Mouse (Mus musculus) MEL (cell line): ENCODE measurements around the gene Prame. TPM values are rescaled to one million over a fixed set of nuclear protein-coding genes. Genes with fewer than 3 reads are reported as not detected.

Experiments used
- DNase-seq: peaks from one replicate; pipeline ENCODE4 v3.0.0; 2011; ENCODE audit warnings: low read depth, low spot score
- H3K27ac ChIP-seq: 2 replicates; pipeline ENCODE4 v1.5.1; 2012; ENCODE audit warnings: low read depth, mild to moderate bottlenecking, control low read depth, low read length, moderate library complexity; ENCODE audit not compliant: control insufficient read depth
- H3K27me3 ChIP-seq, 2 experiments: fragments of 150-350 bp in 1 of 2; sonication (generic) in 1 of 2; 2 replicates each; pipeline ENCODE4 v1.6.1; 2012; ENCODE audit warnings: low read length in 2 of 2, mild to moderate bottlenecking in 2 of 2, improper control_type of control experiment in 1 of 2, moderate library complexity in 1 of 2; ENCODE audit not compliant: insufficient read depth in 2 of 2, control insufficient read depth in 1 of 2
- H3K36me3 ChIP-seq, 2 experiments: 2 replicates each; pipeline ENCODE4 v1.6.1; 2012 to 2014; ENCODE audit warnings: low read length in 2 of 2, improper control_type of control experiment in 1 of 2, inconsistent platforms in 1 of 2, mild to moderate bottlenecking in 1 of 2; ENCODE audit not compliant: insufficient read depth in 2 of 2, control insufficient read depth in 1 of 2
- H3K4me1 ChIP-seq, 2 experiments: fragments of 150-350 bp in 1 of 2; sonication (generic) in 1 of 2; 2 replicates each; pipeline ENCODE4 v1.6.1; 2012; ENCODE audit warnings: low read length in 2 of 2, improper control_type of control experiment in 1 of 2, mild to moderate bottlenecking in 1 of 2; ENCODE audit not compliant: insufficient read depth in 2 of 2, control insufficient read depth in 1 of 2
- H3K4me3 ChIP-seq, 2 experiments: fragments of 150-350 bp in 1 of 2; sonication (generic) in 1 of 2; 2 replicates each; pipeline ENCODE4 v1.5.1; 2012; ENCODE audit warnings: low read depth in 2 of 2, low read length in 2 of 2, mild to moderate bottlenecking in 2 of 2, moderate library complexity in 2 of 2, control low read depth in 1 of 2, improper control_type of control experiment in 1 of 2; ENCODE audit not compliant: control insufficient read depth in 1 of 2, insufficient read depth in 1 of 2
- H3K79me2 ChIP-seq: 2 replicates; pipeline ENCODE4 v1.6.1; 2012; ENCODE audit warnings: mild to moderate bottlenecking, low read length, moderate library complexity; ENCODE audit not compliant: control insufficient read depth, poor library complexity, insufficient read depth
- H3K9ac ChIP-seq: 2 replicates; pipeline ENCODE4 v1.6.1; 2012; ENCODE audit warnings: low read depth, mild to moderate bottlenecking, control low read depth, low read length, moderate library complexity; ENCODE audit not compliant: control insufficient read depth, poor library complexity, severe bottlenecking
- H3K9me3 ChIP-seq: fragments of 150-350 bp; sonication (generic); replicated peaks from 2 replicates; pipeline ENCODE4 v1.6.1; 2012; ENCODE audit warnings: mild to moderate bottlenecking, low read length, improper control_type of control experiment, moderate library complexity; ENCODE audit not compliant: insufficient read depth
- BHLHE40 ChIP-seq: IDR thresholded peaks from 2 replicates; pipeline ENCODE4 v1.6.1; 2012; ENCODE audit warnings: low read depth, mild to moderate bottlenecking, inconsistent platforms, low read length, improper control_type of control experiment, borderline replicate concordance
- CTCF ChIP-seq, 3 experiments: IDR thresholded peaks in 2 of 3; conservative IDR thresholded peaks in 1 of 3; 2 replicates each; pipeline ENCODE4 v1.5.1; 2011 to 2012; ENCODE audit warnings: low read length in 3 of 3, low read depth in 2 of 3, mild to moderate bottlenecking in 2 of 3, improper control_type of control experiment in 1 of 3, inconsistent platforms in 1 of 3, mixed read lengths in 1 of 3, moderate library complexity in 1 of 3; ENCODE audit not compliant: control insufficient read depth in 1 of 3, insufficient read depth in 1 of 3, poor library complexity in 1 of 3, severe bottlenecking in 1 of 3
- EP300 ChIP-seq, 2 experiments: IDR thresholded peaks; 2 replicates each; pipeline ENCODE4 v1.6.1; 2011; ENCODE audit warnings: improper control_type of control experiment in 2 of 2, low read length in 2 of 2, low read depth in 1 of 2, mild to moderate bottlenecking in 1 of 2
- ETS1 ChIP-seq: IDR thresholded peaks from 2 replicates; pipeline ENCODE4 v1.6.1; 2012; ENCODE audit warnings: low read depth, mild to moderate bottlenecking, inconsistent platforms, low read length, improper control_type of control experiment, moderate library complexity
- GATA1 ChIP-seq: IDR thresholded peaks from 2 replicates; pipeline ENCODE4 v1.6.1; 2011; ENCODE audit warnings: low read depth, low read length, improper control_type of control experiment
- JUND ChIP-seq: IDR thresholded peaks from 2 replicates; pipeline ENCODE4 v1.6.1; 2011; ENCODE audit warnings: low read depth, mild to moderate bottlenecking, improper control_type of control experiment, low read length
- MAZ ChIP-seq: IDR thresholded peaks from 2 replicates; pipeline ENCODE4 v1.6.1; 2012; ENCODE audit warnings: low read depth, mild to moderate bottlenecking, inconsistent platforms, low read length, improper control_type of control experiment
- MYB ChIP-seq: IDR thresholded peaks from 2 replicates; pipeline ENCODE4 v1.6.1; 2011; ENCODE audit warnings: mild to moderate bottlenecking, low read depth, low read length, improper control_type of control experiment
- POLR2A ChIP-seq, 2 experiments: IDR thresholded peaks; 2 replicates each; pipeline ENCODE4 v1.6.1; 2011 to 2012; ENCODE audit warnings: low read length in 2 of 2, mild to moderate bottlenecking in 2 of 2, control low read depth in 1 of 2, improper control_type of control experiment in 1 of 2, low read depth in 1 of 2, moderate library complexity in 1 of 2; ENCODE audit not compliant: control insufficient read depth in 1 of 2, insufficient read depth in 1 of 2, poor library complexity in 1 of 2
- POLR2AphosphoS2 ChIP-seq: IDR thresholded peaks from 2 replicates; pipeline ENCODE4 v1.6.1; 2011; ENCODE audit warnings: low read length, improper control_type of control experiment
- RAD21 ChIP-seq: IDR thresholded peaks from 2 replicates; pipeline ENCODE4 v1.6.1; 2011; ENCODE audit warnings: mild to moderate bottlenecking, low read depth, low read length, improper control_type of control experiment
- SIN3A ChIP-seq: IDR thresholded peaks from 2 replicates; pipeline ENCODE4 v1.6.1; 2012; ENCODE audit warnings: low read length, improper control_type of control experiment, inconsistent platforms
- SMC3 ChIP-seq: IDR thresholded peaks from 2 replicates; pipeline ENCODE4 v1.6.1; 2011; ENCODE audit warnings: low read depth, low read length, improper control_type of control experiment
- TBP ChIP-seq: IDR thresholded peaks from 2 replicates; pipeline ENCODE4 v1.8.0; 2011; ENCODE audit warnings: low read depth, low read length, improper control_type of control experiment
- UBTF ChIP-seq: IDR thresholded peaks from 2 replicates; pipeline ENCODE4 v1.6.1; 2012; ENCODE audit warnings: low read depth, mild to moderate bottlenecking, inconsistent platforms, low read length, improper control_type of control experiment, moderate library complexity, borderline replicate concordance; ENCODE audit not compliant: insufficient read depth
- USF1 ChIP-seq: IDR thresholded peaks from 2 replicates; pipeline ENCODE4 v1.6.1; 2014; ENCODE audit warnings: low read depth, mild to moderate bottlenecking, inconsistent platforms, low read length, improper control_type of control experiment, moderate library complexity
- polyA plus RNA-seq, 2 experiments: library from polyadenylated mRNA; stranded (reverse) in 1 of 2; unstranded in 1 of 2; fragments of >175 nt in 1 of 2; fragments of >200 nt in 1 of 2; gene quantifications; 2 replicates each; pipeline versions ENCODE4 v1.2.1 to v1.2.4; 2012; ENCODE audit warnings: low replicate concordance in 2 of 2, low read depth in 1 of 2; ENCODE audit not compliant: insufficient read length in 2 of 2, insufficient read depth in 1 of 2, missing spikeins in 1 of 2
- total RNA-seq: library from RNA; depleted of rRNA; stranded (reverse); fragments of 300-350 nt; gene quantifications from 2 replicates; pipeline ENCODE4 v1.2.3, GENCODE M21; 2012; rRNA removed

The Prame gene
- total RNA-seq (not detected in 2 replicates), polyA plus RNA-seq (not detected)

- TF ChIP-seq BHLHE40: no peak
- TF ChIP-seq MYB: no peak
- no peak for TF ChIP-seq MAZ
- no peak for TF ChIP-seq ETS1
- no peak for TF ChIP-seq TBP
- no peak for TF ChIP-seq SIN3A
- no peak for TF ChIP-seq GATA1
- no peak for TF ChIP-seq JUND
- TF ChIP-seq EP300 (IDR thresholded peaks at IDR 0.05; ENCODE audit: low read depth in 1 of 2, low read length in 2 of 2): no peak
- no peak for TF ChIP-seq POLR2AphosphoS2
- TF ChIP-seq POLR2A (IDR thresholded peaks at IDR 0.05; ENCODE audit: control insufficient read depth in 1 of 2, insufficient read depth in 1 of 2, low read depth in 1 of 2, low read length in 2 of 2, poor library complexity in 1 of 2): no peak
- no peak for TF ChIP-seq USF1
- no peak for TF ChIP-seq UBTF
- TF ChIP-seq, all 39 proteins: peak for 0
- Histone ChIP-seq H3K9me3 (no peaks in the 10 kb centered on the region), H3K4me1 (no peaks in the 10 kb centered on the region), H3K27ac (no peak within 1 kb of the TSS), H3K36me3 (no peaks in the 10 kb centered on the region), H3K9ac (no peak within 1 kb of the TSS), H3K4me3 (no peak within 1 kb of the TSS), H3K79me2 (no peaks in the 10 kb centered on the region), H3K27me3 (no peaks in the 10 kb centered on the region; a peak in 1 of 4 replicates)
- DNase-seq: no peak
These were observed at the start of gene Prame for GRCm38 (mm10) chrX:135627605-135628004. Gene Prame (minus strand): TSS chrX:135627705.

- no peak overlapping the region for H3K27ac ChIP-seq
- H3K4me3 ChIP-seq: no peak overlapping the region
- H3K27me3 ChIP-seq: no peaks in the 10 kb centered on the region
- TF ChIP-seq POLR2AphosphoS2 (no peak), SMC3 (peak; percentile 62), SIN3A (no peak), RAD21 (peak; percentile 37), CTCF (IDR thresholded peaks at IDR 0.05 in 2 of 3, conservative IDR thresholded peaks at IDR 0.05 in 1 of 3; ENCODE audit: control insufficient read depth in 1 of 3, insufficient read depth in 1 of 3, low read depth in 2 of 3, low read length in 3 of 3, poor library complexity in 1 of 3, severe bottlenecking in 1 of 3) (peak in 2 of 3 experiments; percentile 41 to 57; a peak in 3 of 6 replicates), EP300 (IDR thresholded peaks at IDR 0.05; ENCODE audit: low read depth in 1 of 2, low read length in 2 of 2) (no peak)
- no peaks in the 10 kb centered on the region for H3K79me2 ChIP-seq
- no peak overlapping the region for H3K9ac ChIP-seq
- no peaks in the 10 kb centered on the region for H3K4me1 ChIP-seq
- no peaks in the 10 kb centered on the region for H3K9me3 ChIP-seq
- no peaks in the 10 kb centered on the region for H3K36me3 ChIP-seq
- DNase-seq: peak; percentile 37
These were observed 24.8 kb upstream of the Prame start for GRCm38 (mm10) chrX:135652173-135652772.
